Mouse (Mus musculus) cerebral cortex, adult 2 months (tissue): ENCODE data around the gene Slc15a3.

ENCODE experiments used
- WGBS: fragments of 180-500 bp; shearing (Covaris S2); methylation state at CpG from one replicate; pipeline ENCODE4 v1.1.7; 2018; 5-methylcytosine and 5-hydroxymethylcytosine counted together

Gene Slc15a3

DNA sequence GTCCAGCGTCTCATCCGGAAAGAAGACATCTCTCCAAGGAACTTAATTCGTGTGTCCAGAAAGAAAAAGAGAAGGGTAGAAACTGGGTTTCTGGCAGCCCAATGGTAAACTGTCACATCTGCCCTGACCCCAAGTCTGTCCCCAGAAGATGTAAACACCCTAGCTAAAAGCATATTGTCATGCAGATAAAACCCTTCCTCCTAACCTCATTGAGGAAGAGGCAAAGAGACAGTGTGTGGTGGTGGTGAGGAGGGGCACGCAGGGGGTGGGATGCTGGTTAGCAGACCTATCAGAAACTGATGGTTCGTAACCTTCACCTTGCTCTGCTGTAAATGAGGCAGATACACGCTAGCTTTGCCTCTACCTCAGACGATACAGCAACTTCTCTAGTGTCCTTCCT lies 18.2 kb upstream of the Slc15a3 start:
- WGBS: 87% methylated on average over 7 of the region's 7 CpGs

DNA sequence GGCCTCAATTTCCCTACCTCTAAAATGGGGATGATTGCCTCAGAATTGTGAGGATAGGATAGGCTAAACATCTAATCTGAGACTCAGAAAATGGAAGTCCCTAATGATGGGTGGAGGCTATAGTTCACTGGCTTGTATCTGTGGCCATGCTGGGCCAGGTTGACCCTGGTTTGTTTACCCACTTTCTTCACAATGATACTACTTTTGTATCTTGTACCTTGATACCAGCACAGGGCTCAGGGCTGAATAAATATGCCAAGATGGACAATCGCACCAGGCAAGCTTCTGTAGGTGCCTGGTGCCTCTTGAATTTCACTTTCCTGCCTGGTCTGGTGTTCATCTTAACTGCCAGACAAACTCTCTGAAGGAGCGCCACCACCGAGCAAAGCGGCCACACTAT lies 17.0 kb upstream of the Slc15a3 start:
- 95% methylated on average over 4 of the region's 4 CpGs for WGBS

DNA sequence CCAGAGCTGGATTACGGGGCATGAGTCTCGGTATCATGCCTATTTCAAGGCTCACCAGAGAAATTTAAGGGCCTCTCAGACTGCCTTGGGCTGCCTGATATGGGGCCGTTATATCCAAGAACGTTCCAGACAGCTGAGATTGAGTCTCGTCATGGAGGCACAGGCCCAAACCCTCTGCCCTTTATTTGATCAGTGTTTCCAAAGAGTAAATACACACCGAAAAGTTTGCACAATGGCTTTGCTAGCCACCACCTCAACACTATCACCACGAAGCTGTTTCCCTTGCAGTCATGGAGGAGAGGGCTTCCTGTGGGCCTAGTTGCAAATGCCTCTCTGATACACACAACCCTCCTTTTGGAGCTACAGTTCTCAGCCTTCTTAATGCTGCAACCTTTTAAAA lies 15.5 kb upstream of the Slc15a3 start:
- 95% methylated on average over 7 of the region's 7 CpGs for WGBS

DNA sequence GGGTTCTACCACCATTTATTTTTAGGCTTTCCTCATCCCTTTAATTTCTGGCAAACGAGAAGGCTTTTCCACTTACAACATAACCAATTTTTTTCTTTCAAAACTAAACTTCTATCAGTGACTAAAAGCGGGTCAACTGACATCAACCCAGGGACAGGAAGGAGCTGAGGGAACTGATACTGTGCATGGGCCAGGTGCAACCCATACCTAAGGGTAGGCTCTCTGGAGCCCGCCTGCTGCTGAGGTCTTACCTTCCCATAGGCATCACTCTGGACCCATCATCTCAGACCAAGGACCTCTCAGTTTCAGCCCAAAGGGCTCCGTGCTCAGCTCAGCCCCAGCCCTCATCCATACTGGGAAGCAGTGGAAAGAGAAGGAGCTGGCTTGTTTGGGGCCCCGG lies 11.2 kb upstream of the Slc15a3 start:
- WGBS: 89% methylated on average over 5 of the region's 5 CpGs

DNA sequence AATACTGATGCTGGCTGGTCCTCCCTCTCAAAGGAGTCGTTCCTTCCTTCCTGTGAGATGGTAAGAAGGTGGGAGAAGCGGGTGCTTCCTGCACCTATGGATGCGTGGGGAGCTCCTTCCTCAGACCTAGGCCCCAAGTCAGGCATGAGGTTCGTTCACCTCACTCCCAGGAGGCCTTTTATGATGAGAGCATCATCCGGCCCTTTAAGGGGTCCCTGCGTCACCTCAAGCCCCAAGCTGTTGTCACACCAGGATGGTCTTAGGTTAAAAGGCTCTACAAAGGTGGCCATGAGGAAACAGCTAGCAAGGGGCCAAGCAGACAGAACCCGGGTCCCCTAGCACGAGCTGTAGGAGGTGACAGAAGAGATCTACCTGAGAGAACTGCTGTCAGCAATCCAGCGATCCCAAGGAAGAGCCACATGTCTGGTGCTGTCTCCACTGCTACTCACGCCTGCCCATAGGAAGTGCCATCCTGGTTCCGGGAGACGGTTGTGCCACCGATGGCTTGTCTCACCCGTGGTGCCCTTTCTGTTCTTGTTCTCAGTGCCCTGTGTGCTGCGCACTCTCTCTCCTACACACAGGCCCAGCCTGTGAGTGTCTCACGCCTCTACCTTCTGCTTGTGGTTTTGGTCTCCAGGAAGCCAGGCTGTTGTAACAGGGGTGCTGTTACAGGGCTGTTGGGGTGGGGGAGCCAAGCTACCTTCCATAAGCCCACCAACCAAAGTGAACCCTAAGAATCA lies 9.9 kb upstream of the Slc15a3 start, which contains the start of gene Cd6:
Gene Cd6, minus strand, starts transcription at position 623 of the 740 bp plus-strand sequence.
- WGBS: 91% methylated on average over 16 of the region's 16 CpGs

DNA sequence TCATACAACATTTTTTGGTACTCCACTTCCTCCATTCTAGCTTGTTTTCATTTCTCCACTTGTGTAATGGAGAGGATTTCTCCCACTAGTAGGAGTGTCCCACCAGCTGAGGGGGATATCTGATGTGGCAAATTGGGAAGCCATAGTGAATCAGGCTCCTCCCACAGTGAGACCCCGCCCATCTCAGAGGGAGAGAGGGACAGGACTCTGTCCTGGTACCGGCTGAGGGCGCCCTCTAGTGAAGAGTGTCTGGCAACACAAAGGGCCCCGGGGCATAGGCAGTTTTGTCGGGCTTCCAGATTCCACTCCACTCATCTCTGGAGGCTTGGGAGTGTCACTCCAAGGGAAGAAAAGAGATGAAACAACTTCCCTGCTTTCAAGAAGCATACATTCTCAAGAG lies 8.1 kb upstream of the Slc15a3 start:
- WGBS: 8% methylated on average over 5 of the region's 5 CpGs

DNA sequence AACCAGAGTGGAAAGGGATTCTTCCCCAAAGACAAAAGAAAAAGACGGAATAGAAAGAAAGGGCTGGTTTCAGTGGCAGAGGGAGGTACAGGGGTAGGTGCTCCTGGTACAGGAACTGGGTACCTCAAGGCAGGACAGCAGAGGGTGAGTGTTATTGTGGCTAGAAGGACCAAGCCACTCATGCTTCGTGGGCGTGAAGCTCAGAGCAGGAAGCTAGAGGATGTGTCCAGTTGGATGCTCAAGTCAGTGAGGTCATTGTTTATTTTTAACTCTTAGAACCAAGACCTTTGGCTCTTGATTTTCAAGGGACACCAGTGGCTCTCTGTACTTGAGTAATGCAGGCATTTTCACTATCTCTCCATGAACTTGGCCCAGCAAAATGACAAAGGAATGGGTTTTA lies 7.5 kb upstream of the Slc15a3 start:
- WGBS: 81% methylated on average over 3 of the region's 3 CpGs

DNA sequence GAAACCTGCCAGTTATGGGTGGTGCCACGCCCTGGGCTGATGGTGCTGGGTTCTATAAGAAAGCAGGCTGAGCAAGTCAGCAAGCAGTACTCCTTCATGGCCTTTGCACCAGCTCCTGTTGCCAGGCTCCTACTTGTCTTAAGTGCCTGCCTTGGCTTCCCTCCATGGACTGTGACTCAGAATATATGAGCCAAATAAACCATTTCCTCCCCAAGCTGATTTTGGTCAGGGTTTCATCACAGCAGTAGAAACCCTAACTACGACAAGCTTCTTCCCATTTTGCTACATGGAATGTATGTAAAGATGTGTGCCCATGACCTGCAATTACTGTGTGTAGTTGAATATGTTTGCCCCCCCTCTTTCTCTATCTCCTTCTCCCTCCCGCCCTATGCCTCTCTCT lies 5.9 kb upstream of the Slc15a3 start:
- 81% methylated on average over 3 of the region's 3 CpGs for WGBS

DNA sequence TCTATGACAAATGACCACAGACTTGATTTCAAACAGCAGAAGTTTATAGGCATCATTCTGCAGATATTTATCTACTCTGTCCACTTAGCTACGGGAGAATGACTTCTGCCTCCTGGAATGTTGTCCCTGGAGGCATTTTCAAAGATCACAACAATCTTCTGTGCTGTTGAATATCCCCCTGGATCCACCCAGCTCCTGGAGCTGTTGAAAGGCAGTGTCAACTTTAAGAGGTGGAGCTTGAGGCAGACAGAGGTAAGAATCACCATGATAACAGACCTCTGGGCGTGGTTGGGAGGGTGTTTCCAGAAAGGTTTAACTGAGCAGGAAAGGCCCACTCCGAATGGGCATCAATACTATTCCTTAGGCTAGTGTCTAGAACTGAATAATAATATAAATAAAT lies 3.9 kb upstream of the Slc15a3 start:
- 77% methylated on average over 3 of the region's 3 CpGs for WGBS

DNA sequence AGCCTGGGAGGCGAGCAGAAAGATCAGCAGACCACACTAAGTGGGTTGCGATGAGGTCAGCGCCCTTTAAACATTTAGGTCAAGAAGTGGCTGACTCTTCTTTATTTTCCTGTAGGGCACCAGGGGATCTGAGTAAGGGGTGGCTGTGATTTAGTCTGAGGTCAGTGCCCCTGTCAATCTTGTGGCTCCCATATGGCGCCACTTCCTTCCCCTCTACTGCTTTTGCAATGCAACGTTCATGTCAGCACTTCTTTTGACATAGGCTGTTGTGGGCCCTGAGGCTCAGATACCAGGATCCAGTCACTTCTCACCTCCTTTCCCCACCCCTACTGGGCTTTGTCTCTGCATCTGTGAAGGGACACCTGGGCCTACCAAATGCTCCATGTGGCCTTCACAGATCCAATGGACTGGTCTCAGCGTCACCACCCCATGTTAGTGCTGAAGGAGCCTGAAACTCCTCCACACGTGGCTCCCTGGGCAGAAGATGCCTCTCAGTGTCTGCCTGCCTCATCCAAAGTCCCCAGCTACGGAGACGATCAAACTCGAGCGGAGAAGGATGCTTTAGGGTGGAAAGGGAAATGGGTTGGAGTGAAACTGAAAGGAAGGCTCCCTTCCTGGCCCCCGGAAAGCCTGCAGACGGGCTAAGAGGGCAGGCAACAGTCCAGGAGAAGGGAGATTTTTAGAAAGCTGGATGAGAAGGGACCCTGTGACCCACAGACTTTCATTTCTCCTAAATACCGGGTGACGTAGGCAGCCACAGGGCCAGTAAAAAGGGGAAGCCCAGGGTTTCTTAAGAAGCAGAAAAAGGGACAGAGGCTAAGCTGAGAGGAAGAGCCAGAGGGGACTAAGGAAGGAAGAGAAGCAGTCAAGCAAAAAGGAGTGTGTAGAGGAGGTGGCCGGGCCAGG lies 2.4 kb downstream of the Slc15a3 start:
- WGBS: 79% methylated on average over 16 of the region's 16 CpGs

DNA sequence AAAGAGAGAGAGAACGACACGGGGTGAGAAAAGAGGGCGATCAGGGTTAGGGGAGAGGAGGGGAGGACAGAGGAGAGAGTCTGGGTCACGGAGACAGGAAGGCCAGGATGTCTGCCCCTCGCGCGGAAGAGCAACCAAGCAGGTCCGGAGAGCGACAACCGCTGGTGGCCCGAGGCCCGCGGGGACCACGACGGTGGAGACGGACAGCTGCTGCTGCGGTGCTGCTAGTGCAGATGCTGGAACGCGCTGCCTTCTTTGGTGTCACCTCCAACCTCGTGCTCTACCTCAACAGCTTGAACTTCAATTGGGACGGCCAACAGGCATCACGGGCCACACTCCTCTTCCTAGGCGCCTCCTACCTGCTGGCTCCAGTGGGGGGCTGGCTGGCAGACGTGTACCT lies 3.4 kb downstream of the Slc15a3 start:
- 68% methylated on average over 24 of the region's 24 CpGs for WGBS

DNA sequence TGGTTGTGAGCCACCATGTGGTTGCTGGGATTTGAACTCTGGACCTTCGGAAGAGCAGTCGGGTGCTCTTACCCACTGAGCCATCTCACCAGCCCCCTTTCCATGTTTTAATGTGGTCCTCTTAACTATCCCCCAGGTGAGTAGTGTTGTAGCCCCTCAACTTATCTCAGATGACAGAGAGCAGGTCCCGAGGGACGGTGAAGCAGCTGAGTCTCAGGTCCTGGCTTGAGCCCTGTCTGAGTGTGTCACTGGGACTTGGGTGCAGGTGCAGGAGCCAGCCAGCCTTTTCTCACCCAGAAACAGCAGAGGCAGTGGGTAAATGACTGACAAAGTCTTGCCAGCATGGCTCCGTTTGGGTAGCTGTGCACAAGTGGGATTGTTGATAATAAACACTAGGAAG lies 4.7 kb downstream of the Slc15a3 start:
- 88% methylated on average over 5 of the region's 5 CpGs for WGBS

DNA sequence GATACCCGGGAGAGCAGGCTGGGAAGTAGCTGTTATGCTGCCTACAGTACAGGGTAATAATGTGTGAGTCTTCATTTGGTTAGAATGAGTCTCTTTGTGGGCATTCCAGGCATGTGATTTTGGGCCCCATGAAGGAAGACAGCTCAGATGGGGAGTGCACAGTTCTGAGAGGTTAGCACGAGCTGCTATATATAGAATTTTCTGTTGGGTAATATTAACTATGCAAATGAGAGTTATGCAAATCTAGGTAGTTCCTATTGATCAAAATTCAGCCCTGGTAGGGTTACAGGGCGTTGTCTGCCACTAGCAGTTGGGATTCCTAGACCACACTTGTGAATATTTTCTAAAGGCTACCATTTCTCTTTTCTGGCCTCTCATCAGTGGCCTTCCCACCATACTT lies 5.9 kb downstream of the Slc15a3 start:
- WGBS: 78% methylated on average over 3 of the region's 3 CpGs

DNA sequence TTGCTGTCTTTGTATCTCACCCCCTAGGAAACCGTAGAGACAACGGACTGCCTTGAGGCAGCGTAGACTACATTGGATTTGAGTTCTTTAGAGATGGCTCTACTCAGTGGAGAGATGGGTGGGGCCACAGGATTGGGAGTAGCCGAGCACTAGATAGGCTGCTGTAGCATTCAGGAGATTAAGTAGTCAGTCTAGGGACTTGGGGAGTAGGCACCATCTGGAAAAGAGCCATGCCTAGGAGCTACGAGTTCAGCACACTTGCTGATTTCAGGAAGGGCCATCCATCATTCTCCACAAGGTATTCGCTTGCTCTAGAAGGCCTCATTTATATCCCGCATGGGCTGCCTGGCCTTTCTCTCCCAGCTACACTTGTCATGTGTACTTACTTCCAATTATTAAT lies 6.6 kb downstream of the Slc15a3 start:
- 80% methylated on average over 7 of the region's 7 CpGs for WGBS

DNA sequence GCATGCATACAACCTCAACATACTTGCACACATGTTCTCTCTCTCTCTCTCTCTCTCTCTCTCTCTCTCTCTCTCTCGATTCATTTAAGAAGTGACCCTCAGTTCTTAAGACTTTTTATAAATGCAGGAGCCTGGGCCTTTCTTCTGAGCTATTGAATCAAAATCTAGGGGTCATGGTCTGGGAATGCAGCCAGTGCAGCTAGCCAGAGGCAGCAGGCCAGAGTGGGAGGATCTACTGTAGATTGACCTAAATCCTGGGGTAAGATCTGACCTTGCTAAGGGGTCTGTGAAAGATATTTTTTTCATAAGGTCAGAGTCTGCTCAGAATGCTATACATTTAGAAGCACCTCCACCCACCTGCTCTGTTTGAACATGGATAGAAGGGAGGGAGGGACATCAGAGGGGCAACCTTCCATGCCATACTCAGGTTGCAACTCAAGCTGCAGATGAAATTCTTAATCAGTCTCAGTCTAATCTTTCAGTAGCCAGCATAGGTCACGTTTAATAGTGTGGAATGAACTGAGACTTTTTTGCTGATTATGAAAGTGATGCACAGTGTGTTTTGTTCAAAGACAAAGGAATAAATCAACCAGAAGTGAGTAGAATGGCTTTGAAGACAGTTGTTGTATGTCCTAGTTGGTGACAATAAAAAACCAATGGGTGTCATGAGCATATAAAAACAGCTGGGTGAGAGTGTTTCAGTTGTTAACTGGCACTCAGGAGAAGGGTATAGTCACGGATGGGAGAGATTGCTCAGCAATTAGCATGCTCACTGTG lies 8.0 kb downstream of the Slc15a3 start:
- WGBS: 50% methylated on average over 3 of the region's 3 CpGs

DNA sequence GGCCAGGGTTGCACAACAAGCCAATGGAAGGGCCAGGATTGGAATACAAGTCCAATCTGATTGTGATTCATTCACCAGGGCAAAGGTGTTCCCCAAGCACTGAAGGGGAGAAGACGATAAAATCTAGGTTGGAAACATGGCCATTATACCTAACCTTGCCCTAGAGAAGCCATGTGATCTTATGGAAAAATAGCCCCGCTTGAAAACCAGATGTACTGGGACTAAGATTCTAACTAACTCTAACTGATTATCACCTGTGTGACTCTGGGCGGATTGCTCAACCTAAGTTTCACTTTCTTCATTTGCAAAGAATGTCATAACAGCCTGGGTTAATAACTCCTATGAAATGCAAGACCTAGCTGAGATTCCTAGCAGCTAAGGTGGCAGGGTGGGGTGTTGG lies 15.9 kb downstream of the Slc15a3 start:
- WGBS: 91% methylated on average over 3 of the region's 3 CpGs

DNA sequence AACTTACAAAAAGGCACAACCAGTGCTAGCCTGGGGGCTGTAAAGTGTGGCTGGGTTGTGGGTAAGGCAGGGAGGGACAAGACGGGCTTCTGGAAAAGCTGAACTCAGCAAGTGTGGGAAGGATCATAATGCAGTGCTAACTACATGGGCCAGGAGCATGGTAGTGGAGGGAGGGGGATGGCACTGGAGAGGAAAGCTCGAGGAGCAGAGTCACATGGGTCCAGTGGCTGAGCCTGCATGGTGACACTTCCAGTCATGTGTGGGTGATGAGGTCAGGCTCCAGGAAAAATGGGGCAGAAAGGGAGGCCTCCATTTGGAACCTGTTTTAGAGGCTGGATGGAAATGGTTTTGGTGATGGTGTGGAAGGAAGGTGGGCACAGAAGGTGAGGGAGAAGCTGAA lies 17.0 kb downstream of the Slc15a3 start:
- WGBS: 21% methylated on average over 2 of the region's 2 CpGs

DNA sequence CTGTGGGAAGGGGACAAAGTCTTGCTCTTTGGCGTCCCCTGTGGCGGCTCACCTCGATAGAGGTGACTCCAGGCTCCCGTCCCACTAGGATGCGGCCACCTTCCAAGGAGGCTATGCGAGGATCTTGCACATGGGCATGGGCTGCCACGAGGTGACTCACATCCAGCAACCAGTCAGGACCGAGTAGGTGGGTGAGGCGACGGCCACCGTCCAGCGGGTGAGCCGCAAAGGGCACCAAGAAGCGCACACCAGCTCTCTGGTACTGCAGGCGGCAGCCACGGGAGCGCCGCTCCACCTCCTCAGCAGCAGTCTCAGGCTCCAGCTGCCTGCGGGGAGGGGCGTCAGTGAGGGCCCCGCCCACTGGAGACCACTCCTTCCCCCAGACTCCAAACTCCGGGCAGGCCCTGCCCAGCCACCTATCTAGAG lies 20.6 kb downstream of the Slc15a3 start:
- 48% methylated on average over 22 of the region's 22 CpGs for WGBS

DNA sequence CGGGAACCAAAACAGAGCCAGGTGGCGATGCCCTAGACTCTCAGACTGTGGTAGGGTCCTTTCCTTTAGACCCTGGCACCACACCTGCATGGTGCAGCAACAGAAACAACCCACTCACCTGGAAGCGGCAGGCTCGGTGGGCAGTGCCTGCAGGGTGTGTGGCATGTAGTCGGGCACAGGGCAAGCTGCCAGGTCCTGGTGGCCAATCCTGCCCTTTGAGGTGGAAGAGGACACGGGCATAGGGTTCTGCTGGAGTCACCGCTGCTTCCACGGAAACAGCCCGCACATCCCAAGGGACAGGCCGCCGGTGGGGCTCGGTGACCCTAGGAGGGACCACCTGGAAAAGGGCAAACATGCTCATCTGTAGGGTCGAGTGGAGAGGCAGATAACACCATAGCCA lies 26.8 kb downstream of the Slc15a3 start:
- 91% methylated on average over 13 of the region's 13 CpGs for WGBS

DNA sequence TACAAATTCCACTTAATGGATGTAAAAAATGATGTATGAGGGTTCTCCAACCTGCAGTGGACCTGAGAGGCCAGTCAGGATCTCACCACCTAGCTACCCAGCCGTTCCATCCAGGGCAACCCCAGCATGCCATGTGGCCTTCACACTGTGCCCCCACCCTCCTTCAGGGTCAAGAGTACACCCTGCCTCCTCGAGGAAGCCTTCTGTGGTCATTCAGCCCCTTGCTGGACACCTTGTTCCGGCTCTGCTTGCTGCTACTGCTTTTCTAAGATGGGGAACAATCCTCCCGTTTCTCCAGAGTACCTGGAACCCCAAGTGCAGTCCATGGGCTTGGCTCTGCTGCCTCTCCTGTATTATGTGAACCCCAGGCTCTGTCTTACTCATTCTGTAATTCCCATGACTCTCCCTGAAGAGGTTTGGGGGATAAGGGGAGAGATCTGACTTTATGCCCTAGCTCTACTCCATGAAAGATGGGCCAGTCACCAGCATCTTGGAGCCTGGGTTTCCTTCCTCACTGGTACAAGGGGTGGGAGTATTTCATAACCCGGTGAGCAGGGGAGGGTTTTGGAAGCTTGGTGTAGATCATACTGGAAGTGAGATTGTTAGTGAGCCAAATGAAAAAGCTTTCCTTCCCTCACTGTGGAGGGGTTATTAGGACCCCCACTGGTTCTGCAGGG lies 28.6 kb downstream of the Slc15a3 start:
- 26% methylated on average over 5 of the region's 5 CpGs for WGBS

DNA sequence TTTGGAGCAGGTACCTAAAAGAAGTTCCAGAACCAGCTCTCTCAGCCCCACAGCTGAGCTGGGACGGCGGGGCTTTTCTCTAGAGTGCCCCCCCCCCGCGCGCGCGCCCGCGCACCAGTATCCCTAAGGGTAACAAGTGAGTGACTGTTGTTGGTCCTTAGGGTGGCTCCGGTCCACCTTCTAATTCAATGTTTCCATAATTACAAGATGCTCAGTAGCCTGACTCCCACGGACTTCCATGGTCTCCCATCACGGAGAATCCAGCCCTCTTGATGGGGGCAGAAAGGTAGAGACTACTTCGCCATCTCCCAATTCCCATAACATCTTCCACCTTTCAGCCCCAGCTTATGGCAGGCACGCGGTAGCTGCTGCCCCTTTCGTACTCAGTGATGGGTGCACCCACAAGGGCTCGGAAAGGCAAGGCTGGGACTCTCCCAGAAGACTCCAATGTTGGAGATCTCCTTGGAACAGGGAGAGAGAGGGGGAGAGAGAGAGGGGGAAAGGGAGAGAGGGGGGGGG lies 29.2 kb downstream of the Slc15a3 start:
- WGBS: 2% methylated on average over 17 of the region's 17 CpGs
